Mouse (Mus musculus) neutrophil, adult 5-6 weeks (primary cell): ENCODE measurements around the gene Ina. TPM values are rescaled to one million over a fixed set of nuclear protein-coding genes. Genes with fewer than 3 reads are reported as not detected.
A peak's percentile ranks its signal among the peaks of the same experiment; 100 is the strongest.

Experiments used
- ATAC-seq: fragments of 151-379, 151-347 bp; 2 replicates; pipeline ENCODE4 v1.8.0; 2017; ENCODE audit warnings: mild to moderate bottlenecking, moderate TSS enrichment; ENCODE audit not compliant: insufficient number of reproducible peaks, poor library complexity, low FRiP score, severe bottlenecking; ENCODE audit errors: extremely low read depth
- total RNA-seq: library from RNA; stranded (forward); fragments of 200-1000 nt; gene quantifications from 2 replicates; pipeline ENCODE4 v1.2.3, GENCODE M21; 2017

Ina gene
- total RNA-seq, 1 experiment from 2014 or later = 0.23 TPM

GRCm38 (mm10) chr19:47043608-47044007 lies 29.1 kb downstream of the Ina start:
- ATAC-seq = no peak

GRCm38 (mm10) chr19:47046343-47046742 lies 31.8 kb downstream of the Ina start:
- ATAC-seq = no peak

GRCm38 (mm10) chr19:47047236-47047833 lies 32.8 kb downstream of the Ina start:
- ATAC-seq = no peak

DNA sequence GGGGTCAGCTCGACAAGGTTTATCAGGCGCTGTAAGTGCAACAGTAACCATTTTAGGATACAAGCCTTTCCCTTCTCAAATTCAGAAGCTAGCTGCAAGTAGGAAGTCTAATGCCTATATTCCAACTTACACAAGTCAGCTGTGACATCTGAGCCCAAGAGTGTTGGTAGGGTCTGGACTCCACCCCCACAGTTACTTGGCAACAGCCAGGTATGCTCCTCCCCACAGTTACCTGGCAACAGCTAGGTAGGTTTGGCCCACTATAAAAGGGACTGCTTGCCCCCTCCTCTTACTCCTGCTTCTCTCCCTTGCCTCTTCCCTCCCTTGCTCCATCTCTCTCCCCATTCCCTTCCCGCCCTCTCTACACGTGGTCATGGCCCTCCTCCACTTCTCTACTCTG lies 34.6 kb downstream of the Ina start:
- no peak for ATAC-seq

DNA sequence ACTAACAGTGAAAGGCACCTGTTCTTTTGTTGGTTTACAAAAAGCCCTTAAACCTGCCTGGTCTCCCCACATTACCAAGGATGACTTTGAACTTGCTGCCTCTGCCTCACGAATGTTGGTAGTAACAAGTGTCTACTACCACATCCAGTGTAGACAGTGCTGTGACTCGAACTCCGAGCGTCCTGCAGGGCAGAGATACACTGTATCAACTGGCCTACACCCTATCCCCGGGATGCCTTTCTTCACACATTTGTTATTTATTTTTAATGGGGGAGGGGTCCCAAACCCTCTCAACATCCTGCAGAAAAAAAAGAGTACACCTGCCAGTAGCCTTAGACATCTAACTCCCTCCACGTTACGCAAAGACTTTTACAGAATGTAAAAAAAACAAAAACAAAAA lies 35.3 kb downstream of the Ina start:
- ATAC-seq = no peak

DNA sequence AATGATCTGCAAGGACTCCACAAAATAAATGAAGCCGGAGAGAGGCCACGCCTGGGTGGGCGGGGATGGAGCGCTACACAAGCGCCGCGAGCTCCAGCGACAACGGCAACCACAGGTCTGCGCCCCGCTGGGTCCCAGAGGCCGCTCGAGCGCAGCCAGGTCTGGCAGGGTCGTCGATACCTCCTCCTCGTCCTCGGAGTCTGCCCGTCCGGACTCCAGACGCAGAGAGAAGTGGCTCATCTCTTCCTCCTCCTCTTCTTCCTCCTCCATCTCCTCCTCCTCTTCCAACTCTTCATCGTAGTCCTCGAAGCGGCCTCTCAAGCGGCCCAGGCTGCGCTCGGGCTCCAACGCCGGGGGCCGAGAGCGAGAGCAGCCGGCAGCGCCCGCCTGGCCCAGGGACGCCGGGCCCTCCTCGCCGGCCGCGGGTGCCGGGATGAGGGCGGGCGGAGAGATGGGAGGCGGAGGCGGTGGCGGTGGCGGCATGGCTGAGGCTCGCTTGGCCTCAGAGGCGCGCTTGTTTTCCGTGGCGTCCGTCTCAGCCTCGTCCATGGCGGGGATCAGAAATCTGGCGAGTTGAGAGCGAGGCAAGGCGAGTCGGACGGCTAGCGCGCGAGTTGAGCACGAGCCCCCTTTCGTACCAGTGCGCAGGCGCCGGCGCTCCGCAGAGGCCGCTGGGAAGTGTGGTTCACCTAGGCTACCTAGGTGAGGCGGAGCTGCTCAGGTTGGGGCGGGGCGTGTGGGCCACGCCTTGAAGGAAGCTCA lies 36.0 kb downstream of the Ina start, which contains the start of gene Pcgf6:
Gene Pcgf6 (minus strand): TSS at position 636 of the 762 bp plus-strand sequence.
- peak; percentile 88 for ATAC-seq

DNA sequence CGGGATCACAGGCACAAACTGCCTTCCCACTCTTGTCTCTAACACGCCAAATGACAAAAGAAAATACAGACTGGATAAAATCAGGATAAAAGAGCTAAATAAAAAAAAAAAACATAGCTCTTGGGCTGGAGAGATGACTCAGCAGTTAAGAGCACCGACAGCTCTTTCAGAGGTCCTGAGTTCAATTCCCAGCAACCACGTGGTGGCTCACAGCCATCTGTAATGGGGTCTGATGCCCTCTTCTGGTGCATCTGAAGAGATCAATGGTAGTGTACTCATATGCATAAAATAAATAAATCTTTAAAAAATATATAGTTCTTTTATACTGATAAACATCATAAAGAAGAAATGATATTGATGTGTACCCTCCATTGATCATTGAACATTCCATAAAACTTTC lies 38.4 kb downstream of the Ina start:
- no peak for ATAC-seq

GRCm38 (mm10) chr19:47053471-47053870 lies 39.0 kb downstream of the Ina start:
- no peak for ATAC-seq

DNA sequence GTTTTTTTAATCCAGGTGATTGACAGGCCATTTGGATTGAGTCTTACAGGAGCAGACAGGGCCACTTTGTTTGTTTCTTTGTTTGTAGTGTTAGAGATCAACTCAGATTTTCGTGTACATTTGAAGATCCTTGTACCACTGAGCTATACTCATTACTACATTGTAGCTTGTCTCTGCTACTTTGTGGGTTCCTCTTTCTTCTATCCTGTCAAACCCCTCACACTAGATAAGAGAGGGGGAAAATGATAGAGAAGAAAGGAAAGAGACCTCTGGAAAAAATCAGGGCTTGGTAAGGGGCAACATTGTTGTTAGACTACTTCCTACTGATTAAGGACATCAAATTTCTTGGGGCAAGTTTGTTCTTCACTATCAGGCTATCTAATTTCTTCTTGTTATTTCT lies 43.2 kb downstream of the Ina start:
- ATAC-seq = no peak

DNA sequence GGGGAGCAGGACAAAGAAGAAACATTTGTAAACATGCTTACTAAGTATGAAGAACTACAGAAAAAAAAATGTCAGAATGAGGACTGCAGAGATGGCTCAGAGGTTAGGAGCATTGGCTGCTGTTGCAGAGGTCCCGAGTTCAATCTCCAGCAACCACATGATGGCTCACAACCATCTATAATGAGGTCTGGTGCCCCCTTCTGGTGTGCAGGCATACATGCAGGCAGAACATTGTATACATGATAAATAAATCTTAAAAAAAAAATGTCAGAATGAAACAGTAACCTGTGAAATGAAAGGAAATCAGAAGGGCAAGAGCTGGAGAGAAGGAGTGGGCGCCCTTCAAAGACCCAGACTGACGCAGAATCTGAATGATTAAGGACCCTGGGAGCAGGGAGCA lies 51.4 kb downstream of the Ina start:
- ATAC-seq = no peak

DNA sequence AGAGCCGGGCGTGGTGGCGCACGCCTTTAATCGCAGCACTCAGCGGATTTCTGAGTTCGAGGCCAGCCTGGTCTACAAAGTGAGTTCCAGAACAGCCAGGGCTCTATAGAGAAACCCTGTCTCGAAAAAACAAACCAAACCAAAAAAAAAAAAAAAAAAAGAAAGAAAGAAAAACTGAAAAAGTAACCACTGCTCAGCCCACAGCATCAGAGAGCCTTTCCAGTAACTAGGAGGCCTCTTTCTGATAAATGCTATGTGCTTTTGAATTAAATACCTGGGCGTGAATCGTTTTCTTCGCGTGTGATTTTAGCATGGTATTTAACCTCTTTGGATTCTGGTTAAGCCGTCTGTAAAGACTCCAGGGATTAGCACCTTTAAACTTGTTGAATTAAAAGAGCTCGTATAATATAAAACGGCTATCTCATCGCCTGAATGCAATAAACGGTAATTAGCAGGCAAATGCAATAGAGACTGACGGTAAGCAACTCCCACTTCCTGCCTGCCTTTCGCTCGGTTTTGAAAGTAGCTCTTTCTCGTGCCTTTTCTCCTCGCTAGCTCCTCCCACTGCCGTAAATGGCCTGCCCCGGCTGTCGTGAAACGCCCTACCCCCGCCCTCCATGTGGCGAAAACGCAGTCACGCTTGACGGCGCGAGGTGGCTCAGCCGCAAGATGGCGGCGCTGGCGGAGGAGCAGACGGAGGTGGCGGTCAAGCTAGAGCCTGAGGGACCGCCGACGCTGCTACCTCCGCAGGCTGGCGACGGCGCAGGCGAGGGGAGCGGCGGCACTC lies 52.8 kb downstream of the Ina start, which contains the start of gene Taf5:
Gene Taf5 (plus strand): TSS at position 651 of the 787 bp plus-strand sequence.
- ATAC-seq = peak; percentile 92

- ATAC-seq = peak; percentile 79
Measured at GRCm38 (mm10) chr19:47067924-47068611, 53.6 kb downstream of the Ina start.

Other genes starting within 250 kb of the Ina start
- gene Nt5c2, start 455 bp downstream of the Ina start, total RNA-seq = 79.9 and 87.5 TPM in 2 replicates
- gene Pcgf6, start 36.2 kb downstream of the Ina start, total RNA-seq = 12.4 and 14.4 TPM in 2 replicates
- gene Taf5, start 53.0 kb downstream of the Ina start, total RNA-seq = 18.2 and 18.4 TPM in 2 replicates
- gene Usmg5, start 75.9 kb downstream of the Ina start, total RNA-seq = 103 and 125 TPM in 2 replicates
- 19.6 and 23.2 TPM in 2 replicates for gene Pdcd11, start 76.1 kb downstream of the Ina start, total RNA-seq
- gene Calhm2, start 123.6 kb downstream of the Ina start, total RNA-seq = 46.8 and 51.0 TPM in 2 replicates
- not detected in 2 replicates for gene Calhm1, start 129.6 kb downstream of the Ina start, total RNA-seq
- gene Calhm3, start 143.1 kb downstream of the Ina start, total RNA-seq = not detected in 2 replicates
- 0.12 TPM in 2 replicates for gene Neurl1a, start 164.1 kb downstream of the Ina start, total RNA-seq